Mouse (Mus musculus): ENCODE data around the gene Gm13694. TPM values are rescaled to one million over a fixed set of nuclear protein-coding genes. Genes with fewer than 3 reads are reported as not detected.

Gm13694 gene
- total RNA-seq, 2 experiments from 2014 or later: 1.4 to 1.7 TPM

- DNase-seq: no peak
Measured at GRCm38 (mm10) chr2:84025217-84025616, 46.5 kb downstream of the Gm13694 start.

Other genes with a start within 250 kb of the Gm13694 start
- gene Fam171b, start 166.3 kb upstream of the Gm13694 start, total RNA-seq (2021): 1 to 10 TPM; 4.0 to 5.8 TPM
- not detected for gene Zswim2, start 37.7 kb upstream of the Gm13694 start, total RNA-seq (2021)
- 1 to 10 TPM; 1.4 to 1.7 TPM for gene Gm13698, start 23.2 kb upstream of the Gm13694 start, total RNA-seq (2021)
- gene Gm13693, start 17.4 kb upstream of the Gm13694 start, total RNA-seq (2021): 1 to 10 TPM; 1.4 to 1.7 TPM
- not detected for gene Gm13695, start 11.6 kb upstream of the Gm13694 start, total RNA-seq (2021)
- gene Gm13696, start 5.8 kb upstream of the Gm13694 start, total RNA-seq (2021): 1 to 10 TPM; 1.4 to 1.7 TPM
- 1 to 10 TPM; 1.4 to 1.7 TPM for gene Gm13697, start 5.8 kb downstream of the Gm13694 start, total RNA-seq (2021)
- 1 to 10 TPM; 1.4 to 1.7 TPM for gene Gm13691, start 11.6 kb downstream of the Gm13694 start, total RNA-seq (2021)